Comparison of ENCODE assay signal across 8 mouse cellular contexts in genomic region chr4:90860854-90861253, GRCm38 (mm10).
DNase-seq lines count a peak whose midpoint lies in the region; ATAC-seq and TF ChIP-seq lines count a peak whose summit lies in the region.

No protein-coding gene starts in this region.

- no peaks in the 10 kb centered on the region for H3K4me1 ChIP-seq in stomach, postnatal 0 days (replicated peaks; ENCODE audit: control insufficient read depth, insufficient read depth)

- DNase-seq in layer of hippocampus, adult 2 months (ENCODE audit: low spot score in 2 of 2), result peak; percentile 7 to 12
- no peak for DNase-seq in layer of hippocampus, postnatal 36 days
- peak; percentile 5 for DNase-seq in MN1 (ENCODE audit: low spot score)
- peak; percentile 57 for DNase-seq in brain, adult 2 months (ENCODE audit: low read depth, low spot score)
- DNase-seq in kidney, postnatal 4 days, result peak; percentile 50 to 54
- DNase-seq in stomach, postnatal 0 days (ENCODE audit: low spot score), result peak; percentile 17
- no peak for DNase-seq in thymus, postnatal 25 days
- DNase-seq in natural killer cell, adult 2 months (ENCODE audit: low spot score in 2 of 2), result no peak

- no peaks in the 10 kb centered on the region for H3K9me3 ChIP-seq in stomach, postnatal 0 days (ENCODE audit: control insufficient read depth, low read length)

- H3K4me3 ChIP-seq in layer of hippocampus, adult 2 months, result no peak overlapping the region
- no peak overlapping the region for H3K4me3 ChIP-seq in stomach, postnatal 0 days (ENCODE audit: low read depth, low read length)

- 40% methylated on average over 2 of the region's 2 CpGs for WGBS in stomach, postnatal 0 days

- no peaks in the 10 kb centered on the region for H3K36me3 ChIP-seq in stomach, postnatal 0 days (ENCODE audit: control insufficient read depth, insufficient read depth, low read length)

- no peaks in the 10 kb centered on the region for H3K27me3 ChIP-seq in stomach, postnatal 0 days (ENCODE audit: control insufficient read depth, insufficient read depth, low read length)

- ATAC-seq in stomach, postnatal 0 days (ENCODE audit: low FRiP score, low TSS enrichment), result 0 out of 2 replicates have a peak, but pooled peaks have one; percentile 29

- TF ChIP-seq EP300 in stomach, postnatal 0 days (optimal IDR thresholded peaks at IDR 0.05), result no peak

- no peak overlapping the region for H3K27ac ChIP-seq in layer of hippocampus, adult 2 months
- no peak overlapping the region for H3K27ac ChIP-seq in stomach, postnatal 0 days (replicated peaks)

- H3K9ac ChIP-seq in stomach, postnatal 0 days (ENCODE audit: low read length), result no peak overlapping the region

- H3K4me2 ChIP-seq in stomach, postnatal 0 days (replicated peaks; ENCODE audit: low read depth), result no peak overlapping the region

- peak; percentile 76 for TF ChIP-seq CTCF in layer of hippocampus, adult 2 months (conservative IDR thresholded peaks at IDR 0.05)
- peak; percentile 57 for TF ChIP-seq CTCF in stomach, postnatal 0 days (IDR thresholded peaks at IDR 0.05; ENCODE audit: low read depth)

Comparison
In these comparisons a context has a peak if more than half of its experiments do, and no peak if none do; other contexts are left out.
1. DNase-seq: peak in layer of hippocampus, adult 2 months (2 of 2), MN1 (single experiment), brain, adult 2 months (single experiment), kidney, postnatal 4 days (2 of 2) and stomach, postnatal 0 days (single experiment); none in layer of hippocampus, postnatal 36 days (0 of 2), thymus, postnatal 25 days (single experiment) and natural killer cell, adult 2 months (0 of 2).